Mouse (Mus musculus): ENCODE data around the gene Creb5.

- TF ChIP-seq EP300 (IDR thresholded peaks at IDR 0.05) (no peak), CTCF (IDR thresholded peaks at IDR 0.05) (no peak)
These were observed 15.9 kb upstream of the Creb5 start for GRCm38 (mm10) chr6:53271216-53271615.

Data from lung, postnatal 0 days (tissue).